In the genomic region with DNA sequence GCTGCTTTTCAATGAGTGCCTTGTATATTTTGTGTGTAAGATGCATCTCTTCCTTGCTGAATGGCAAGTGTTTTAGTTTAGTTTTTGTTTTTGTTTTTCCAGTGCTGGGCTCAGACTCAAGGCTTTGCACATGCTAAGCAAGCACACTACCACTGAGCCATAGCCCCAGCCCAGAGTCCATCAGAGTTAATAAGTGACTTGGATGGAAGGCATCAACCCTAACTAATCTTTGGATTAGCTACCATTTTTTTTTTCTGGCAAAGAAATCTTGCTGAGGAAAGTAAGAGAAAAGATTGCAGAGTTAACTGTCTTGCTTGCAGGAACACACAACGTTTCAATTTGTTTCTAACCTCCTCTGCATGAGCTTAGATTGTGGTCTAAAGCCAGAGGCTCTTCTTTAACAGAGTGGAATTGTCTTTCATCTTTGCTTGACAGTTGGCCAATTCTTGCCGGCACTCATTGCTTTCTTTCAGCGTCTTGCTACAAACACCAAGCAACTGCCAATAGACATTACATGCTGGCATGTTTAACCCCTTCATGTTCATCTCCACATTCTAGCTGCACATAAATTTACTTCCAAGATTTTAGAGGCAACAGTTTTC, we compare ENCODE assay signal across 17 mouse cellular contexts. TPM values are rescaled to one million over a fixed set of nuclear protein-coding genes. Genes with fewer than 3 reads are reported as not detected.
DNase-seq lines count a peak whose midpoint lies in the region; ATAC-seq and TF ChIP-seq lines count a peak whose summit lies in the region.
"Had no signal": no experiment of that assay in that cellular context is flagged by ENCODE, and none has a peak within 500 bp of the region (broad histone marks: within the 10 kb centered on the region; RNA-seq: fewer than 3 reads in every experiment).

No protein-coding gene starts in this region.

- TF ChIP-seq CTCF in stomach, postnatal 0 days (IDR thresholded peaks at IDR 0.05; ENCODE audit: low read depth) = no peak

- no peaks in the 10 kb centered on the region for H3K9me3 ChIP-seq in stomach, postnatal 0 days (ENCODE audit: control insufficient read depth, low read length)
- H3K9me3 ChIP-seq: heart, embryonic 13.5 days; limb, embryonic 12.5 days had no signal

- no peak overlapping the region for H3K4me3 ChIP-seq in stomach, postnatal 0 days (ENCODE audit: low read depth, low read length)
- H3K4me3 ChIP-seq: heart, embryonic 13.5 days; limb, embryonic 12.5 days had no signal

- DNase-seq in left cerebral cortex, postnatal 4 days = peak; percentile 10
- DNase-seq in left cerebral cortex, postnatal 10 days (ENCODE audit: extremely low spot score in 1 of 2, low spot score in 2 of 2) = no peak
- DNase-seq in 3T3-L1 (ENCODE audit: low read depth, low spot score) (peak; percentile 25), NIH3T3 (ENCODE audit: low read depth) (peak; percentile 61)
- DNase-seq in kidney, adult 8-10 months = peak; percentile 61 to 80
- no peak for DNase-seq in stomach, postnatal 0 days (ENCODE audit: low spot score)
- no peak for DNase-seq in adrenal gland, adult 2 months
- DNase-seq: adrenal gland, postnatal 14 days; cerebellum, postnatal 25 days; gastrocnemius, postnatal 36 days; layer of hippocampus, postnatal 36 days; lung, adult 2 months; right cerebral cortex, postnatal 25 days had no signal

- no peak for TF ChIP-seq EP300 in stomach, postnatal 0 days (optimal IDR thresholded peaks at IDR 0.05)

- H3K9ac ChIP-seq in stomach, postnatal 0 days (ENCODE audit: low read length) = no peak overlapping the region
- H3K9ac ChIP-seq: heart, embryonic 13.5 days; limb, embryonic 12.5 days had no signal

- 15% methylated on average over 3 of the region's 3 CpGs for WGBS in stomach, postnatal 0 days

- H3K27ac ChIP-seq in stomach, postnatal 0 days (replicated peaks) = no peak overlapping the region
- H3K27ac ChIP-seq: heart, embryonic 13.5 days; limb, embryonic 12.5 days had no signal

- ATAC-seq in stomach, postnatal 0 days (ENCODE audit: low FRiP score, low TSS enrichment) = no peak

- no peaks in the 10 kb centered on the region for H3K4me1 ChIP-seq in stomach, postnatal 0 days (replicated peaks; ENCODE audit: control insufficient read depth, insufficient read depth)
- H3K4me1 ChIP-seq: heart, embryonic 13.5 days; limb, embryonic 12.5 days had no signal

- no peaks in the 10 kb centered on the region for H3K36me3 ChIP-seq in stomach, postnatal 0 days (ENCODE audit: control insufficient read depth, insufficient read depth, low read length)
- H3K36me3 ChIP-seq: heart, embryonic 13.5 days; limb, embryonic 12.5 days had no signal

- H3K27me3 ChIP-seq in stomach, postnatal 0 days (ENCODE audit: control insufficient read depth, insufficient read depth, low read length) = no peaks in the 10 kb centered on the region
- H3K27me3 ChIP-seq: heart, embryonic 13.5 days; limb, embryonic 12.5 days had no signal

- intact Hi-C loops in left cerebral cortex, postnatal 4 days (cut with DNase I) = no loop called here
- intact Hi-C loops in left cerebral cortex, postnatal 10 days (cut with DNase I) = no loop called here

- no peak overlapping the region for H3K4me2 ChIP-seq in stomach, postnatal 0 days (replicated peaks; ENCODE audit: low read depth)
- H3K4me2 ChIP-seq: heart, embryonic 13.5 days; limb, embryonic 12.5 days; midbrain, embryonic 11.5 days had no signal

RNA-seq across cellular contexts. Expression of gene 4930522H14Rik, which starts 52.2 kb away (rescaled TPM):
- not detected for total RNA-seq in left cerebral cortex, postnatal 4 days (2021)
- not detected for total RNA-seq in left cerebral cortex, postnatal 10 days (2021)
- not detected in 2 replicates for polyA plus RNA-seq in stomach, postnatal 0 days (2015; fragmentation: Nextera tagmentation; extraction: Ambion mirVana)
- not detected for total RNA-seq in adrenal gland, adult 2 months (2021)
- polyA plus RNA-seq in adrenal gland, adult 2 months (2012; rRNA removed) = not detected in 2 replicates
- total RNA-seq: adrenal gland, postnatal 14 days; gastrocnemius, postnatal 36 days; layer of hippocampus, postnatal 36 days had no signal
- polyA plus RNA-seq: heart, embryonic 13.5 days; hindbrain, embryonic 11.5 days; limb, embryonic 12.5 days; lung, adult 2 months; midbrain, embryonic 11.5 days had no signal

Comparison
In these comparisons a context has a peak if more than half of its experiments do, and no peak if none do; other contexts are left out.
1. DNase-seq: peak in left cerebral cortex, postnatal 4 days (single experiment), 3T3-L1 (single experiment), NIH3T3 (single experiment) and kidney, adult 8-10 months (2 of 2); none in left cerebral cortex, postnatal 10 days (0 of 2), stomach, postnatal 0 days (single experiment) and adrenal gland, adult 2 months (single experiment).